Mouse (Mus musculus): ENCODE measurements around the gene Fam205a2. TPM values are rescaled to one million over a fixed set of nuclear protein-coding genes. Genes with fewer than 3 reads are reported as not detected.
"Not testable (repeated sequence)": the region's sequence is repeated elsewhere in the genome, so short reads cannot be mapped to it uniquely, and the experiment has no call there.

The Fam205a2 gene
- not detected in 2 replicates for polyA plus RNA-seq (2014; fragmentation: Nextera tagmentation; extraction: Ambion mirVana)

DNA sequence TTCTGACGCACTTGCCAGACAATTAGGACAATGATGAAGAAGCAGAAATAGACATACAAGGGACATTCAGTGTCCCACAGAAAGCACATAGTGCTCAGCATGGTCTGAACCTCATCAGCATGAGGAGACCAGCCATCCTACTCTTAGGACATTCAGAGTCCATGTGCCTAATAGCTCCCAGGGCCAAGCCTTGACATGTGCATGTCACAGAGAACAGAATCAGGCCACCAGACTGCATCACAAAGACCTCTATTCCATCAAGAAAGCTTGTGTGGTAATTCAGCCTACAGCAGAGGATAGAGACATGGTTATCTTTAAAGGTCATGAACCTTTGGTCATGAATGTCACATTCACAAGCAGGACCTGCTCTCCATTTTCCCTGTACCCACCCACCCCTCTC, at the start of gene Fam205a2:
Fam205a2 (minus strand) TSS at position 101 of the 400 bp plus-strand sequence.
- not testable (repeated sequence) for H3K27me3 ChIP-seq (ENCODE audit: control insufficient read depth, insufficient read depth, low read length); H3K9me3 ChIP-seq (ENCODE audit: control insufficient read depth, low read length); H3K4me3 ChIP-seq (ENCODE audit: control insufficient read depth in 1 of 2, insufficient read depth in 1 of 2, low read depth in 1 of 2, low read length in 2 of 2); ATAC-seq (ENCODE audit: insufficient number of reproducible peaks, insufficient read depth, low FRiP score, low read depth); H3K9ac ChIP-seq (ENCODE audit: low read length); H3K4me2 ChIP-seq (ENCODE audit: low read length); H3K4me1 ChIP-seq (ENCODE audit: control insufficient read depth in 2 of 2, insufficient read depth in 2 of 2, low read length in 2 of 2); H3K36me3 ChIP-seq (ENCODE audit: control insufficient read depth, insufficient read depth, low read length); H3K27ac ChIP-seq (replicated peaks in 1 of 2; ENCODE audit: control insufficient read depth in 1 of 2, insufficient read depth in 1 of 2, low read depth in 2 of 2, low read length in 2 of 2)
- no CpG with 5 or more reads among the region's 1 CpGs for WGBS

Other genes starting within 250 kb of the Fam205a2 start
- not detected in 2 replicates for gene Gm21953, start 233.9 kb downstream of the Fam205a2 start, polyA plus RNA-seq (2014; fragmentation: Nextera tagmentation; extraction: Ambion mirVana)
- not detected in 2 replicates for gene Fam205a3, start 209.8 kb downstream of the Fam205a2 start, polyA plus RNA-seq (2014; fragmentation: Nextera tagmentation; extraction: Ambion mirVana)
- gene Gm21586, start 88.8 kb downstream of the Fam205a2 start, polyA plus RNA-seq (2014; fragmentation: Nextera tagmentation; extraction: Ambion mirVana): not detected in 2 replicates
- not detected in 2 replicates for gene Gm2163, start 61.4 kb downstream of the Fam205a2 start, polyA plus RNA-seq (2014; fragmentation: Nextera tagmentation; extraction: Ambion mirVana)
- 1.5 TPM in 1 of 2 replicates, not detected in the other for gene Gm10591, start 84.0 kb upstream of the Fam205a2 start, polyA plus RNA-seq (2014; fragmentation: Nextera tagmentation; extraction: Ambion mirVana)
- not detected in 2 replicates for gene Gm2564, start 101.5 kb upstream of the Fam205a2 start, polyA plus RNA-seq (2014; fragmentation: Nextera tagmentation; extraction: Ambion mirVana)
- gene Ccl27b, start 127.1 kb upstream of the Fam205a2 start, polyA plus RNA-seq (2014; fragmentation: Nextera tagmentation; extraction: Ambion mirVana): not detected in 2 replicates
- not detected in 2 replicates for gene Il11ra2, start 133.7 kb upstream of the Fam205a2 start, polyA plus RNA-seq (2014; fragmentation: Nextera tagmentation; extraction: Ambion mirVana)
- 0.38 TPM in 1 of 2 replicates, not detected in the other for gene 4930578G10Rik, start 207.4 kb upstream of the Fam205a2 start, polyA plus RNA-seq (2014; fragmentation: Nextera tagmentation; extraction: Ambion mirVana)
- not detected in 2 replicates for gene Ccl19, start 228.4 kb upstream of the Fam205a2 start, polyA plus RNA-seq (2014; fragmentation: Nextera tagmentation; extraction: Ambion mirVana)
- gene Ccl21a, start 245.8 kb upstream of the Fam205a2 start, polyA plus RNA-seq (2014; fragmentation: Nextera tagmentation; extraction: Ambion mirVana): 28.2 and 39.6 TPM in 2 replicates